Mouse (Mus musculus): ENCODE results near the gene Hormad2. TPM values are rescaled to one million over a fixed set of nuclear protein-coding genes. Genes with fewer than 3 reads are reported as not detected.

Gene Hormad2
- polyA plus RNA-seq, 1 experiment from 2014 or later, result not detected

DNA sequence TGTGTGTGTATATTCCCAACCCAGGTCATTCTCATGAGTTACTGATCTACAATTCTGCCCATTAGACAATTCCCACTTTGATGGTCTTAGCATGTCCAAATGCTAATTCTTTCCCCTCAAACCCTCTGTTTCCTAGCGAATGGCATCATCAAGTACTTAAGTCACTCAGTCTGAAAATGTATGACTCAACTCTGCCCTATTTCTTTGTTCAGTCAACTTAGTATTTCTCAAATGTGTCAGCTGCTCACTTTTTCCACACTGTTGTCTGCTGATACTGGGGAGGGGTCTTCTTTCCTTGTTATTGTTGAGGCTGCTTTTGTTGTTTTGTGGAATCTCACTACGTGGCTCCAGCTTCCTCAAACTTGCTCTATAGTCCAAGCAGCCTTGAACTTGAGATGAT lies 2.7 kb downstream of the Hormad2 start:
- peaks cover 5% of the 10 kb centered on the region for H3K4me1 ChIP-seq
- WGBS, result 59% methylated on average over 2 of the region's 2 CpGs
- H3K36me3 ChIP-seq (replicated peaks), result no peaks in the 10 kb centered on the region
- H3K27ac ChIP-seq, result no peak overlapping the region
- H3K9me3 ChIP-seq, result no peaks in the 10 kb centered on the region
- H3K4me3 ChIP-seq (replicated peaks), result no peak overlapping the region
- H3K27me3 ChIP-seq, result no peaks in the 10 kb centered on the region
- no peak overlapping the region for H3K9ac ChIP-seq
- no peak overlapping the region for H3K4me2 ChIP-seq
- no peak for ATAC-seq (ENCODE audit: low FRiP score)

DNA sequence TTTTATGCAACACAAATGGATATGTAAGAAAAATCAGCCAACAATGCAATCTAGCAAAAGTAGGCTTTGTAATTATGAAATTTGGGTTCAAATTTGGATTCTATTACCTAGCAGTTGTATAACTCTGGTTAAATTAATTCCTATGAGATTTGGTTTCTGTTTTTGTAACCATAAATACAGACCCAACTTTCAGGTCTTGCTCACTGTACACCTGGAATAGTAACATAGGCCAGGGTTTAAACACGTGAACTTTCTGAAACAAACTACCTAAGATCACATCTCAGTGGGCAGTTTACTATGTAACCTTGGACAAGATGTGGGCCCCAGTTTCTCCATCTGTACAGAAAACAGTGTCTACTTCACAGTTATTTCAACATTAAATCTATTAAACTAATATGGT lies 3.6 kb downstream of the Hormad2 start:
- no peaks in the 10 kb centered on the region for H3K9me3 ChIP-seq
- no peaks in the 10 kb centered on the region for H3K27me3 ChIP-seq
- WGBS, result 80% methylated on average over 1 of the region's 1 CpGs
- no peak for ATAC-seq (ENCODE audit: low FRiP score)
- no peak overlapping the region for H3K9ac ChIP-seq
- no peak overlapping the region for H3K4me3 ChIP-seq (replicated peaks)
- no peak overlapping the region for H3K27ac ChIP-seq
- no peak overlapping the region for H3K4me2 ChIP-seq
- H3K4me1 ChIP-seq, result peaks cover 5% of the 10 kb centered on the region
- H3K36me3 ChIP-seq (replicated peaks), result no peaks in the 10 kb centered on the region

DNA sequence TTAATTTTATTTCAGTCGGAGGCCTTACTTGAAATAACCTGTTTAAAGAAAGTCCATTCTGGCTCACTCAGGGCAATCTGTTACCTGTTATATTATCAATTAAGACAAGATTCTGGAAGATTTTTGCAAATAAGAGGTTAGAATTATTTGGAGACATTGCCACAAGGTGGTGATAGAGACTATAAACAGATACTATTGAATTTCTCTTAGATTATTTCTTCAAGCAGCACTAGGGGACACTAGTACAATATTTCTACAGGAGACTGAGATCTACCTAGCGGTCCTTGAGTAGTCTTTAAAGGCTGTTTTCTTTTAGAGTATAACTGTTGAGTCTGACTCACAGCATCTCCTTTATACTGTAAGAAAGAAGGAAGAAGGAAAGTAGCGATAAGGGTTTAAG lies 4.3 kb downstream of the Hormad2 start:
- Histone ChIP-seq H3K9ac (no peak overlapping the region), H3K4me3 (replicated peaks) (no peak overlapping the region), H3K36me3 (replicated peaks) (no peaks in the 10 kb centered on the region), H3K4me1 (peaks cover 5% of the 10 kb centered on the region), H3K4me2 (no peak overlapping the region), H3K27me3 (no peaks in the 10 kb centered on the region), H3K9me3 (no peaks in the 10 kb centered on the region), H3K27ac (no peak overlapping the region)
- WGBS, result 80% methylated on average over 3 of the region's 3 CpGs
- no peak for ATAC-seq (ENCODE audit: low FRiP score)

DNA sequence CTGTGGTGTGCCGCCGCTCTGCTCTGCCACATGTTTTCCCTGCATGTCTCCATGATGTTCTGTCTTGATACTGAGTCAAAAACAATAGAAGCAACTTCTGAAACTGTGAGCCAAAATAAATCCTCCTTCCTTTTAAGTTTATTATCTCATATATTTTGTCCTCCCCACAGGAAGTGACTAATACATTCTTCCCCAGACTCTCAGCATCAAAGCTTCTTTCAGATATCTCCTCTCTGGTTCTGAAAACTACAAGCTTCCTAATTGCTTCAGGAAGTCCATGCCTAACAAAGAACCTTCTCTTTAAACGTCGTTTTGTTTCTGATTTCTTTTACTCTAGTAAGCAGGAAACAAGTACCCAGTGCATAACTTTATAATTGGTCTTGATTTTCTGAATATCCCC lies 6.4 kb downstream of the Hormad2 start:
- Histone ChIP-seq H3K36me3 (replicated peaks) (no peaks in the 10 kb centered on the region), H3K9ac (no peak overlapping the region), H3K9me3 (no peaks in the 10 kb centered on the region), H3K27me3 (no peaks in the 10 kb centered on the region), H3K4me2 (no peak overlapping the region), H3K4me3 (replicated peaks) (no peak overlapping the region), H3K4me1 (no peaks in the 10 kb centered on the region), H3K27ac (no peak overlapping the region)
- 46% methylated on average over 4 of the region's 4 CpGs for WGBS
- ATAC-seq (ENCODE audit: low FRiP score), result no peak

DNA sequence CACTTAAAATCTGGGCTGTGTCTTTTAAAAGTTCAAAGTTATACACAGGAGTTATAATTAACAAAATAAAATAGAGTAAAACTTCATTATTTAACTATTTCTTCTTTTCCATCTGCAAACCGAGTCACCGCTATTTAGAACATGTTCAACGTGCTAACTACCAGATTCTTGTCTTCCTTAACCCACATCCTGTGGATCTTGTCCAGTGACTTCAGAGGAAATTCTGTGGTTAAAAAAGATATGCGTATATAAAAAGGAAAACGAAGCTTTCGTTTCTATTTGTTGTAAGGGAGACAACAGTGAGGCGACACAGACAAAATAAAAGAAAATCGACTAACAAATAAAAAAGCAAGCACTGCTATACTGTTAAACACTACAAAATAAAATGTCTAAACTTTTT lies 17.1 kb downstream of the Hormad2 start:
- no peaks in the 10 kb centered on the region for H3K27me3 ChIP-seq
- no peak for ATAC-seq (ENCODE audit: low FRiP score)
- 91% methylated on average over 8 of the region's 8 CpGs for WGBS

DNA sequence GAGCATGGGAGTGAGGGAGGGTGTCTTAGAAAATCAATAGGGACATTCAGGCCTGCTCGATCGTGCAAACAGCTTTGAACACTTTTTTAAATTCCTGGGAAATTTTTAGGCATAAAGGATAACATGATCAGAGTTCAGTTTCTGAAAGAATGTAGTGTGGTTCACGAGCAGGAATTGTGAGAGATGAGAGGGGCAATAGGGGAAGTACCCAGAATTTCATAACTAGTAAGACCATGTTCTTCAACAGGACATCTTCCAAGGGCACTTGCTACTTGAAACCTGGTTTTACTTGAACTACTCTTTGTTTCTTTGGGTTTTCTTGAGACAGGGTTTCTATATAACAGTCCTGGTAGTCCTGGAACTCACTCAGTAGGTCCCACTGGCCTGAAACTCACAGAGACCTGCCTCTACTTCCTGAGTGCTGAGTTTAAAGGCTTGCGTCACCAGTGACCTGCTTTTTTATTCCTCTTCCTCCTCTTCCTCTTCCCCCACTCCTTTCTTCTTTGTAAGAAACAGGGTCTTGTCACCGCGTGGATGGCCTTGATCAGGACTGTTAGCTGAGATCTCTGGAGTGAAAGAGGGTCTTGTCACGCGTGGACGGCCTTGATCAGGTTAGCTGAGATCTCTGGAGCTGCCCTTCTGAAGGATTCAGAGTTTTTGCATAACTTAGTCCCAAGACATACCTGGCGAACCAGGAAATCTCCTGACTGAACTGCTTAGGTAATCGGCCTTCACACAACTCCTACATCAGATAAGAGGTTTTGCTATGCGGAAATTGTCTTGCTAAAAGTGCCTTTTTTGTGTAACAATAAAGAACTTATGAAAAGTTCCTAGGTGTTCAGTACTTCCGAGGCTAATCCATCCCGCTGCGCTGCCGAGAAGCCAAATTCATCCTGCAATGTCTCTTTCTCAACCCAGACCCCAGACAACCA lies 18.1 kb downstream of the Hormad2 start:
- ATAC-seq (ENCODE audit: low FRiP score), result no peak
- WGBS, result 83% methylated on average over 16 of the region's 16 CpGs

More for the DNA sequence above, 17.1 kb downstream of the Hormad2 start:
- H3K4me3 ChIP-seq (replicated peaks), result no peak overlapping the region
- H3K27ac ChIP-seq, result no peak overlapping the region
- H3K36me3 ChIP-seq (replicated peaks), result no peaks in the 10 kb centered on the region
- no peaks in the 10 kb centered on the region for H3K9me3 ChIP-seq
- no peaks in the 10 kb centered on the region for H3K4me1 ChIP-seq
- H3K4me2 ChIP-seq, result no peak overlapping the region
- no peak overlapping the region for H3K9ac ChIP-seq

DNA sequence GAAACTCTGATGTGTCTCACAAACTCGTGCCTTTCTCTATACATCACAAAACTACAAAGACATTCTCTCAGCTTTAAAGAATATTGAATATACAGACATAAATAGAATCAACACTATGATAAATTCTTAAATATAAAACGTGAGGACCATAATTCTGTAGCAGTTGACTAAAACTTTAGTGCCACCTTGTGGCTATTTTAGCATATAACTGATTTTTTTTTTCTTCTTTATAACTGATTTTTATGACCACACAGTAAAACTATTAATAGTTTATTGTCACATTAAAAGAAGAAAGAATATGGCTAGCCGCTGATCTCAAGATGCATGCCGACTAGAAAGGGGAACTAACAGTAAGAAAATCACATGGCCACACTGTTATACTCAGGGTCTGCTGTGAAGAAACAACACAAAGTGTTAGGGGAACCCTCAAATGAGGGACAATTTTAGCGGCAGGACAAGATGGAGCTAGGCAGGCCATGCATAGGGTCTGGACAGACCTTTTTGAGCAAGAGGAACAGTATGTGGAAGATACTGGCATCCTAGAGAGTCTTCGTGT lies 18.9 kb downstream of the Hormad2 start:
- Histone ChIP-seq H3K9me3 (no peaks in the 10 kb centered on the region), H3K4me3 (replicated peaks) (no peak overlapping the region), H3K36me3 (replicated peaks) (no peaks in the 10 kb centered on the region), H3K27ac (no peak overlapping the region), H3K4me1 (no peaks in the 10 kb centered on the region), H3K9ac (no peak overlapping the region), H3K4me2 (no peak overlapping the region), H3K27me3 (no peaks in the 10 kb centered on the region)
- ATAC-seq (ENCODE audit: low FRiP score), result no peak
- 53% methylated on average over 6 of the region's 6 CpGs for WGBS

More for the DNA sequence above, 18.1 kb downstream of the Hormad2 start:
- H3K4me1 ChIP-seq, result no peaks in the 10 kb centered on the region
- H3K36me3 ChIP-seq (replicated peaks), result no peaks in the 10 kb centered on the region
- H3K9ac ChIP-seq, result no peak overlapping the region
- no peak overlapping the region for H3K4me2 ChIP-seq
- H3K9me3 ChIP-seq, result no peaks in the 10 kb centered on the region
- H3K27ac ChIP-seq, result no peak overlapping the region
- no peak overlapping the region for H3K4me3 ChIP-seq (replicated peaks)
- H3K27me3 ChIP-seq, result no peaks in the 10 kb centered on the region

DNA sequence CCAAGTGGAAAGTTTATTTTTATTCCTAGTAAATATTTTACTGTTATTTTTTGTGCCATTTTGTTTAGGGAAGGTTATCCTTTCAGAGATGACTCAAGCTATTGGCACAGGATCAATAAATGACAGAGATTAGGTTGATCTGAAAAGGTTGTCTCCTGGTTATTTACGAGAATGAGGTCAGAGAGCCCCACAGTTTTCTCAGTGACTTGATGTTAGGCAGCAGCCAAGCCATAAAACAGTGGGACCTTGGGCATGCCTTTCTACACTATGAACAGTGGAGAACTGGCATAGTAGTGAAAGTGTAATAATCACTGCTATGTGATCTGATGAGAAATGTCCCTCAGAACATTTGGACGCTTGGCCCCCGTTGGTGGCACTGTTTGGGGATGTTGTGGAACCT lies 22.9 kb downstream of the Hormad2 start:
- Histone ChIP-seq H3K4me2 (no peak overlapping the region), H3K4me3 (replicated peaks) (no peak overlapping the region), H3K9ac (no peak overlapping the region), H3K4me1 (no peaks in the 10 kb centered on the region), H3K9me3 (no peaks in the 10 kb centered on the region), H3K27me3 (no peaks in the 10 kb centered on the region), H3K36me3 (replicated peaks) (no peaks in the 10 kb centered on the region), H3K27ac (no peak overlapping the region)
- no peak for ATAC-seq (ENCODE audit: low FRiP score)
- 86% methylated on average over 3 of the region's 3 CpGs for WGBS

DNA sequence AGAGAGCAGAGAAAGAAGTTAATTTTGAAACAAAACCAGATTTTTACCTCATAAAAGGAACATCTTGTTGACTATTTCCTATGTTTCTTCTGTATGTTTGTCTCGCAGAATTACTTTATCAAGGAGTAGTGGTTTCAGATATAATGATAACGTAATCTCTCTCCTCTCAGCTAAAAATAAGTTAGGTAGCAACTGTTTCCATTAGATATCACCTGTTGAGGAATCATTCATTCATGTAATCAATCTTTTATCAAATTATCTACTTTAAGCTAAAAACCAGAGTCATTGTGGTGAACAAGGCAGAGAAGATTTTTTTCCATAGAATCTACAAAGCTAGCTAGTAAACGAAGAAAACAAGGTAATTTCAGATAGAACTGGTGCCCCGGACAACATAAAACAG lies 28.6 kb downstream of the Hormad2 start:
- Histone ChIP-seq H3K9ac (no peak overlapping the region), H3K27me3 (no peaks in the 10 kb centered on the region), H3K4me1 (no peaks in the 10 kb centered on the region), H3K27ac (no peak overlapping the region), H3K4me3 (replicated peaks) (no peak overlapping the region), H3K4me2 (no peak overlapping the region), H3K9me3 (no peaks in the 10 kb centered on the region), H3K36me3 (replicated peaks) (no peaks in the 10 kb centered on the region)
- WGBS, result 91% methylated on average over 4 of the region's 4 CpGs
- ATAC-seq (ENCODE audit: low FRiP score), result no peak

DNA sequence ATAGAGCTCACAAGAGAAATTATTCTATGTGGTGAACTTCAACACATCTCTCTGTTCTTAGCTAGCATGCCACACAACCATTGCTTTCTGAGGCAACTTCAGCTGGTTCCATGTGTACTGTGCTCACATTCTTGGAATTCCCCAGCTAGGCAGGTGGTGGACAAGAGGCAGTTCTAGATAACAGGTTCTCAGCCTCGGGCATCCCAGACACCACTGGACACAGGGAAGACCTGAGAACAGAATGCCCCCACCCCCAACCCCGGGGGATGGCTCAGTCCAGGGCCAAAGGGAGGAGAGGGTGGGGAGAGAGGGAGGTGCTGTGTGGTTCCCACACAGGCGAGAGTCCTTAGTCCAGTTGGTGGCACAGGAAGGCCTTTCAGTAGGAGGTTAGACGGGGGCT lies 36.6 kb downstream of the Hormad2 start:
- H3K4me1 ChIP-seq, result no peaks in the 10 kb centered on the region
- no peak overlapping the region for H3K4me2 ChIP-seq
- H3K36me3 ChIP-seq (replicated peaks), result no peaks in the 10 kb centered on the region
- WGBS, result 61% methylated on average over 4 of the region's 4 CpGs
- no peak overlapping the region for H3K27ac ChIP-seq
- no peak overlapping the region for H3K9ac ChIP-seq
- no peak overlapping the region for H3K4me3 ChIP-seq (replicated peaks)
- H3K27me3 ChIP-seq, result no peaks in the 10 kb centered on the region
- no peaks in the 10 kb centered on the region for H3K9me3 ChIP-seq
- ATAC-seq (ENCODE audit: low FRiP score), result no peak

DNA sequence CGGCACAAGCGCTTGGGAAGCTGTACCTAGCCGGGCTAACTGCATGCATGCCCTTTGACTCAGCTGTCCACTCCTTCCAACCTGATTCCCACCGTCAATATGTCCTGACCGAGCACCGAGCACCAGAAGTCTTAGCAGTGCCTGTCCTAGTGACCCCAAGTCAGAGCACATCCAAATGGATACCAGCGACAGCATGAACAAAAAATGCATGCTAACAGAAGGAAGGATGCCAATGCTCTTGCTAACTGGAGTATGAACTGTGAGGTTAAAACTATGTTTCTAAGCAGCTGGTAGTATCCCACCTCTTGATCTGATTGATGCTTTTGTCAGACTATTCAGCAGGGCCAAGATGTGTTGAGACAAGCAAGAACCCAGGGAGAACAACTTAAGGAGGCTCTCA lies 37.5 kb downstream of the Hormad2 start:
- ATAC-seq (ENCODE audit: low FRiP score), result no peak

DNA sequence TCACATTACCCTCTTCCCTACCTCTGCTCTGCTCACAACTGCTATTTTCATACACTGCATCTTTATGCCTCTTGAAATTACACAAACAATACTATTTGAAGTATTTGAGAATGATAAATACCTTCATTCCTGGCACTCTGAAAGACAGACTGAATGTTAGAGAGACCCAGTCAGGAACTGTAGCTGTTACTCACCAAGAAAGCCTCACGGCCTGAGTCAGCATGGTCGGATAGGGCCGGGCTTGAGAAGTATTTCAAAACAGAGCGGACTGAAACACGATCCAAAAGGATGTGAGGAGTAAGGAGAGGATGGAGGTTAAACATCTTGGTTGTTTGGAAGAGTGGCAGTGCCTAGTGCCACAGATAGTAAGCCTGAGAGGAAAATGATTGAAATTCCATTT lies 39.7 kb downstream of the Hormad2 start:
- Histone ChIP-seq H3K27ac (no peak overlapping the region), H3K9me3 (no peaks in the 10 kb centered on the region), H3K9ac (no peak overlapping the region), H3K4me2 (no peak overlapping the region), H3K27me3 (no peaks in the 10 kb centered on the region), H3K4me3 (replicated peaks) (no peak overlapping the region), H3K4me1 (no peaks in the 10 kb centered on the region), H3K36me3 (replicated peaks) (no peaks in the 10 kb centered on the region)
- no peak for ATAC-seq (ENCODE audit: low FRiP score)
- WGBS, result 83% methylated on average over 5 of the region's 5 CpGs

More for the DNA sequence above, 37.5 kb downstream of the Hormad2 start:
- Histone ChIP-seq H3K9me3 (no peaks in the 10 kb centered on the region), H3K9ac (no peak overlapping the region), H3K4me2 (no peak overlapping the region), H3K4me1 (no peaks in the 10 kb centered on the region), H3K36me3 (replicated peaks) (no peaks in the 10 kb centered on the region), H3K27me3 (no peaks in the 10 kb centered on the region), H3K27ac (no peak overlapping the region), H3K4me3 (replicated peaks) (no peak overlapping the region)
- WGBS, result 90% methylated on average over 7 of the region's 7 CpGs

DNA sequence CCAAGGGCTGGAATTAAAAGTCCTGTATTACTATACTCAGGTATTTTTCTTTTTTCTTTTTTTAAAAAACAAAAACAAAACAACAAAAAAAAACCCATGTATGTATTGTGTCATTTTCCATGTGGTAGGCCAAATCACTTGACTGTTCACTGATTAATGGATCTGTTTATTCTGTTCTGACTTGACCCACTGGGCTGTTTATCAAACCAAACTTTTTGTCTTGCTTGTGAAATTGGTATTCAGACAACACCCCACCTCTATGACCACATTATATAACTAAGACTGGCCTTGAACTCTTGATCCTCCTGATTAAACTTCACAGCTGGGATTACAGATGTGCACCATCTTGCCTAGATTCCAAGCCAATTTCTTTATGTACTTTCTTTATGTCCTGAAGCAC lies 46.7 kb downstream of the Hormad2 start:
- no peak overlapping the region for H3K9ac ChIP-seq
- no peak overlapping the region for H3K4me2 ChIP-seq
- no peaks in the 10 kb centered on the region for H3K4me1 ChIP-seq
- no peaks in the 10 kb centered on the region for H3K27me3 ChIP-seq
- H3K36me3 ChIP-seq (replicated peaks), result no peaks in the 10 kb centered on the region
- H3K27ac ChIP-seq, result no peak overlapping the region
- no peak for ATAC-seq (ENCODE audit: low FRiP score)
- H3K9me3 ChIP-seq, result no peaks in the 10 kb centered on the region
- no peak overlapping the region for H3K4me3 ChIP-seq (replicated peaks)

Data from forebrain, embryonic 12.5 days (tissue).